Mouse (Mus musculus) CH12.LX (cell line): ENCODE measurements around the gene Gm45837. TPM values are rescaled to one million over a fixed set of nuclear protein-coding genes. Genes with fewer than 3 reads are reported as not detected.

ENCODE experiments used
- DNase-seq: peaks from one replicate; pipeline ENCODE4 v3.0.0-alpha.2; 2013; ENCODE audit errors: extremely low read depth
- H3K27ac ChIP-seq: 2 replicates; pipeline ENCODE4 v1.5.1; 2012; ENCODE audit warnings: low read depth, mild to moderate bottlenecking, control low read depth, moderate library complexity; ENCODE audit not compliant: insufficient read depth
- H3K27me3 ChIP-seq: replicated peaks from 2 replicates; pipeline ENCODE3; 2012; ENCODE audit warnings: inconsistent platforms
- H3K36me3 ChIP-seq, 2 experiments: replicated peaks in 1 of 2; 2 replicates each; pipeline versions ENCODE3 to v1.6.1; 2012; ENCODE audit warnings: inconsistent platforms in 1 of 2, low read length in 1 of 2, mild to moderate bottlenecking in 1 of 2, mixed read lengths in 1 of 2, moderate library complexity in 1 of 2; ENCODE audit not compliant: control insufficient read depth in 1 of 2, insufficient read depth in 1 of 2
- H3K4me1 ChIP-seq, 2 experiments: 2 replicates each; pipeline ENCODE4 v1.6.1; 2012; ENCODE audit warnings: inconsistent platforms in 1 of 2, moderate library complexity in 1 of 2; ENCODE audit not compliant: insufficient read depth in 2 of 2, control insufficient read depth in 1 of 2
- H3K4me2 ChIP-seq: 2 replicates; pipeline ENCODE4 v1.6.1; 2012; ENCODE audit warnings: low read depth, mild to moderate bottlenecking, control low read depth; ENCODE audit not compliant: poor library complexity, insufficient read depth, severe bottlenecking
- H3K4me3 ChIP-seq, 3 experiments: fragments of 150-350 bp in 1 of 3; sonication (generic) in 1 of 3; replicated peaks in 1 of 3; 2 replicates each; pipeline versions ENCODE3 to v1.5.1; 2011 to 2012; ENCODE audit warnings: low read depth in 2 of 3, low read length in 2 of 3, mild to moderate bottlenecking in 2 of 3, moderate library complexity in 2 of 3, control low read depth in 1 of 3, improper control_type of control experiment in 1 of 3, inconsistent platforms in 1 of 3, mixed read lengths in 1 of 3; ENCODE audit not compliant: poor library complexity in 1 of 3
- H3K79me2 ChIP-seq: replicated peaks from 2 replicates; pipeline ENCODE4 v1.6.1; 2012; ENCODE audit warnings: mild to moderate bottlenecking, moderate library complexity; ENCODE audit not compliant: control insufficient read depth, poor library complexity, insufficient read depth, severe bottlenecking; ENCODE audit errors: extremely low read depth
- H3K9ac ChIP-seq: 2 replicates; pipeline ENCODE4 v1.6.1; 2012; ENCODE audit warnings: low read depth, mild to moderate bottlenecking, control low read depth, moderate library complexity; ENCODE audit not compliant: insufficient read depth
- H3K9me3 ChIP-seq: replicated peaks from 2 replicates; pipeline ENCODE3; 2012; ENCODE audit warnings: low read length, inconsistent platforms, mixed read lengths
- BHLHE40 ChIP-seq: IDR thresholded peaks from 2 replicates; pipeline ENCODE4 v1.6.1; 2011; ENCODE audit warnings: mild to moderate bottlenecking, low read depth, low read length, improper control_type of control experiment
- CHD2 ChIP-seq: IDR thresholded peaks from 2 replicates; pipeline ENCODE4 v1.6.1; 2011; ENCODE audit warnings: low read length, improper control_type of control experiment
- CTCF ChIP-seq, 2 experiments: IDR thresholded peaks in 1 of 2; conservative IDR thresholded peaks in 1 of 2; 2 replicates each; pipeline ENCODE4 v1.5.1; 2011 to 2012; ENCODE audit warnings: low read depth in 2 of 2, low read length in 2 of 2, improper control_type of control experiment in 1 of 2, inconsistent platforms in 1 of 2, mild to moderate bottlenecking in 1 of 2, moderate library complexity in 1 of 2
- E2F4 ChIP-seq: IDR thresholded peaks from 2 replicates; pipeline ENCODE4 v1.6.1; 2011; ENCODE audit warnings: low read depth, low read length, improper control_type of control experiment; ENCODE audit not compliant: insufficient replicate concordance
- ETS1 ChIP-seq: conservative IDR thresholded peaks from 2 replicates; pipeline ENCODE4 v1.6.1; 2012; ENCODE audit warnings: low read depth, mild to moderate bottlenecking, inconsistent platforms, low read length, improper control_type of control experiment, moderate library complexity
- GABPA ChIP-seq: IDR thresholded peaks from 2 replicates; pipeline ENCODE4 v1.6.1; 2012; ENCODE audit warnings: low read depth, low read length, improper control_type of control experiment, inconsistent platforms; ENCODE audit not compliant: insufficient replicate concordance
- HCFC1 ChIP-seq: IDR thresholded peaks from 2 replicates; pipeline ENCODE4 v1.6.1; 2012; ENCODE audit warnings: low read depth, mild to moderate bottlenecking, inconsistent platforms, low read length, improper control_type of control experiment
- IRF4 ChIP-seq: IDR thresholded peaks from 2 replicates; pipeline ENCODE4 v1.6.1; 2014; ENCODE audit warnings: low read depth, mild to moderate bottlenecking, inconsistent platforms, low read length, improper control_type of control experiment
- JUN ChIP-seq: IDR thresholded peaks from 2 replicates; pipeline ENCODE4 v1.6.1; 2011; ENCODE audit warnings: low read depth, mild to moderate bottlenecking, low read length, improper control_type of control experiment, moderate library complexity; ENCODE audit not compliant: insufficient read depth
- JUND ChIP-seq: conservative IDR thresholded peaks from 2 replicates; pipeline ENCODE4 v1.6.1; 2011; ENCODE audit warnings: low read depth, low read length, improper control_type of control experiment
- KAT2A ChIP-seq: IDR thresholded peaks from 2 replicates; pipeline ENCODE4 v1.6.1; 2012; ENCODE audit warnings: low read length, improper control_type of control experiment, inconsistent platforms; ENCODE audit not compliant: insufficient replicate concordance
- MAFK ChIP-seq: IDR thresholded peaks from 2 replicates; pipeline ENCODE4 v1.6.1; 2011; ENCODE audit warnings: low read length, improper control_type of control experiment; ENCODE audit not compliant: insufficient replicate concordance
- MAZ ChIP-seq: IDR thresholded peaks from 2 replicates; pipeline ENCODE4 v1.6.1; 2012; ENCODE audit warnings: low read depth, mild to moderate bottlenecking, inconsistent platforms, low read length, improper control_type of control experiment, moderate library complexity
- MEF2A ChIP-seq: IDR thresholded peaks from 2 replicates; pipeline ENCODE4 v1.6.1; 2014; ENCODE audit warnings: low read depth, mild to moderate bottlenecking, inconsistent platforms, low read length, improper control_type of control experiment, borderline replicate concordance
- MXI1 ChIP-seq: IDR thresholded peaks from 2 replicates; pipeline ENCODE4 v1.6.1; 2011; ENCODE audit warnings: mild to moderate bottlenecking, low read depth, low read length, improper control_type of control experiment
- MYC ChIP-seq: IDR thresholded peaks from 2 replicates; pipeline ENCODE4 v1.6.1; 2011; ENCODE audit warnings: low read depth, mild to moderate bottlenecking, improper control_type of control experiment, low read length
- NELFE ChIP-seq: IDR thresholded peaks from 2 replicates; pipeline ENCODE4 v1.6.1; 2011; ENCODE audit warnings: low read depth, low read length, improper control_type of control experiment
- PAX5 ChIP-seq: IDR thresholded peaks from 2 replicates; pipeline ENCODE4 v1.6.1; 2012; ENCODE audit warnings: low read length, inconsistent platforms, mixed read lengths
- POLR2AphosphoS2 ChIP-seq: IDR thresholded peaks from 2 replicates; pipeline ENCODE4 v1.6.1; 2011; ENCODE audit warnings: low read depth, low read length, improper control_type of control experiment
- SMC3 ChIP-seq: IDR thresholded peaks from 2 replicates; pipeline ENCODE4 v1.6.1; 2011; ENCODE audit warnings: low read depth, low read length, improper control_type of control experiment
- TBP ChIP-seq: conservative IDR thresholded peaks from 2 replicates; pipeline ENCODE4 v1.6.1; 2011; ENCODE audit warnings: low read depth, low read length, improper control_type of control experiment
- TCF12 ChIP-seq: IDR thresholded peaks from 2 replicates; pipeline ENCODE4 v1.6.1; 2014; ENCODE audit warnings: low read depth, mild to moderate bottlenecking, inconsistent platforms, low read length, improper control_type of control experiment
- UBTF ChIP-seq: IDR thresholded peaks from 2 replicates; pipeline ENCODE4 v1.6.1; 2012; ENCODE audit warnings: low read depth, mild to moderate bottlenecking, inconsistent platforms, low read length, improper control_type of control experiment, moderate library complexity
- USF1 ChIP-seq: IDR thresholded peaks from 2 replicates; pipeline ENCODE4 v1.6.1; 2014; ENCODE audit warnings: low read depth, mild to moderate bottlenecking, inconsistent platforms, low read length, improper control_type of control experiment
- ZC3H11A ChIP-seq: IDR thresholded peaks from 2 replicates; pipeline ENCODE4 v1.6.1; 2012; ENCODE audit warnings: low read depth, mild to moderate bottlenecking, inconsistent platforms, low read length, improper control_type of control experiment
- ZMIZ1 ChIP-seq: IDR thresholded peaks from 2 replicates; pipeline ENCODE4 v1.6.1; 2012; ENCODE audit warnings: low read depth, mild to moderate bottlenecking, inconsistent platforms, low read length, improper control_type of control experiment
- ZNF384 ChIP-seq: IDR thresholded peaks from 2 replicates; pipeline ENCODE4 v1.6.1; 2012; ENCODE audit warnings: low read depth, low read length, improper control_type of control experiment, inconsistent platforms
- dilution Hi-C: fragments of 300-500 bp; cut with MboI; formaldehyde crosslinking; loops from 2 replicates; pipeline ENCODE4 v1.14.3; 2020; ENCODE audit warnings: low sequenced_read_pairs; ENCODE audit not compliant: extremely low pct_unique_long_range_greater_than_20kb, extremely low pct_ligation_motif_present
- in situ Hi-C: fragments of 300-500 bp; cut with MboI; formaldehyde crosslinking; loops from 3 replicates; pipeline ENCODE4 v1.14.3; 2019; ENCODE audit warnings: low sequenced_read_pairs, low pct_ligation_motif_present, low pct_unique_long_range_greater_than_20kb, mixed read lengths
- polyA plus RNA-seq: library from polyadenylated mRNA; unstranded; fragments of >175 nt; gene quantifications from 2 replicates; pipeline ENCODE4 v1.2.1, GENCODE M21; 2012; ENCODE audit warnings: low read depth; ENCODE audit not compliant: insufficient read length
- total RNA-seq, 2 experiments: library from RNA; depleted of rRNA; stranded (reverse); fragments of 300-350 nt in 1 of 2; fragments of >200 nt in 1 of 2; gene quantifications; 2 replicates each; pipeline ENCODE4 v1.2.3; 2012 to 2014

Gene Gm45837
- total and polyA plus RNA-seq, 3 experiments = 0.04 to 0.84 TPM; not detected in 1

GRCm38 (mm10) chr7:101499251-101499650, 88.6 kb downstream of the Gm45837 start:
- H3K4me3 ChIP-seq = no peak overlapping the region
- H3K27ac ChIP-seq = no peak overlapping the region
- peaks cover 3% of the 10 kb centered on the region for H3K9me3 ChIP-seq
- H3K9ac ChIP-seq = no peak overlapping the region
- H3K79me2 ChIP-seq = no peaks in the 10 kb centered on the region
- in situ Hi-C loops (no loop called here), dilution Hi-C loops (no loop called here)
- H3K4me1 ChIP-seq = peaks cover 2 to 19% of the 10 kb centered on the region in 2 experiments
- no peak for DNase-seq
- H3K27me3 ChIP-seq = peaks cover 80% of the 10 kb centered on the region
- H3K4me2 ChIP-seq = no peak overlapping the region
- no peaks in the 10 kb centered on the region for H3K36me3 ChIP-seq
- no peak for TF ChIP-seq MAZ
- TF ChIP-seq MYC = no peak
- TF ChIP-seq ZMIZ1 = no peak
- no peak for TF ChIP-seq MXI1
- TF ChIP-seq UBTF = no peak
- no peak for TF ChIP-seq HCFC1
- TF ChIP-seq TBP = no peak
- no peak for TF ChIP-seq ETS1
- no peak for TF ChIP-seq MAFK
- no peak for TF ChIP-seq CTCF (conservative IDR thresholded peaks at IDR 0.05 in 1 of 2, IDR thresholded peaks at IDR 0.05 in 1 of 2; ENCODE audit: low read depth in 2 of 2, low read length in 2 of 2)

DNA sequence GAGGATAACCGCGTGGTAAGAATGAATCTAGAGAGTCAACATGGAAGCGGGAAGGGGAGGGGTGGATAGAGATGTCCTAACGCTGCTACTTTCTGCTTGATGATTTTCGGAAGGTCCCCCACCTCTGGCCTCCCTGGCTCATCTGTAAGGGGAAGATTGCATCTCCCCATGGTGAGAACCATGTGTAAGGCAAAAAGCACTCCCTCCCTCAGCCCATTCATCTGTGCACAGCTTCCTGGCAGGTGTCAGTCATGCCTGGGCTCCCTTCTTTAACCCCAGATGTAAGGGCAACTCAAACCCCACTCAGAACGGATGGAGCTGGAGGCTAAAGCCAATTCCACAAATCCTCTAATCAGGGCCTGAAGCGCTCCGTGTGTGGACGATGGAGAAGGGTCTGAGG, 89.0 kb downstream of the Gm45837 start:
- Histone ChIP-seq H3K27me3 (peaks cover 79% of the 10 kb centered on the region), H3K27ac (no peak overlapping the region), H3K4me2 (no peak overlapping the region), H3K36me3 (no peaks in the 10 kb centered on the region), H3K9me3 (peaks cover 3% of the 10 kb centered on the region), H3K4me3 (no peak overlapping the region), H3K9ac (no peak overlapping the region), H3K4me1 (peaks cover 5 to 19% of the 10 kb centered on the region in 2 experiments), H3K79me2 (no peaks in the 10 kb centered on the region)
- TF ChIP-seq ZMIZ1 = no peak
- TF ChIP-seq NELFE = no peak
- TF ChIP-seq E2F4 = no peak
- TF ChIP-seq BHLHE40 = no peak
- TF ChIP-seq KAT2A = no peak
- no peak for TF ChIP-seq POLR2AphosphoS2
- no peak for DNase-seq
- dilution Hi-C loops (no loop called here), in situ Hi-C loops (loop anchor here (5.0 to 25.0 kb wide), 3 partner anchors 42 to 585 kb away; partner anchors contain the start of genes Gm45837 and Pde2a)

GRCm38 (mm10) chr7:101501236-101501635, 90.5 kb downstream of the Gm45837 start:
- Histone ChIP-seq H3K36me3 (no peaks in the 10 kb centered on the region), H3K9me3 (peaks cover 3% of the 10 kb centered on the region), H3K4me2 (no peak overlapping the region), H3K4me1 (peaks cover 5 to 19% of the 10 kb centered on the region in 2 experiments), H3K27ac (no peak overlapping the region), H3K27me3 (peaks cover 83% of the 10 kb centered on the region), H3K4me3 (no peak overlapping the region), H3K9ac (no peak overlapping the region), H3K79me2 (no peaks in the 10 kb centered on the region)
- in situ Hi-C loops = loop anchor here (5.0 to 25.0 kb wide), 3 partner anchors 44 to 586 kb away; partner anchors contain the start of genes Gm45837 and Pde2a
- TF ChIP-seq PAX5 = no peak
- no peak for TF ChIP-seq CHD2
- TF ChIP-seq GABPA = no peak
- no peak for TF ChIP-seq SMC3
- no peak for TF ChIP-seq MEF2A
- TF ChIP-seq TBP = no peak
- no peak for TF ChIP-seq IRF4
- TF ChIP-seq TCF12 = no peak
- no peak for TF ChIP-seq ZC3H11A
- no peak for TF ChIP-seq POLR2AphosphoS2
- TF ChIP-seq JUN = no peak
- no peak for TF ChIP-seq ZMIZ1
- TF ChIP-seq ZNF384 = no peak
- no peak for TF ChIP-seq USF1
- TF ChIP-seq JUND = no peak
- TF ChIP-seq E2F4 = no peak
- DNase-seq = no peak
- dilution Hi-C loops = no loop called here
